Mouse (Mus musculus): ENCODE results near the gene Nrap.
"Not testable (repeated sequence)": the region's sequence is repeated elsewhere in the genome, so short reads cannot be mapped to it uniquely, and the experiment has no call there.

Nrap gene

GRCm38 (mm10) chr19:56389879-56390278, at the start of gene Nrap:
Gene Nrap (minus strand): TSS chr19:56390037.
- no peak for DNase-seq (ENCODE audit: low spot score)

- no peak for DNase-seq (ENCODE audit: low spot score)
Observed at GRCm38 (mm10) chr19:56439072-56439434, 49.2 kb upstream of the Nrap start.

GRCm38 (mm10) chr19:56438357-56439071, 48.7 kb upstream of the Nrap start:
- DNase-seq (ENCODE audit: low spot score): no peak

GRCm38 (mm10) chr19:56436380-56436779, 46.5 kb upstream of the Nrap start:
- no peak for DNase-seq (ENCODE audit: low spot score)

- no peak for DNase-seq (ENCODE audit: low spot score)
Observed at GRCm38 (mm10) chr19:56433581-56433980, 43.7 kb upstream of the Nrap start.

GRCm38 (mm10) chr19:56432706-56433105, 42.9 kb upstream of the Nrap start:
- DNase-seq (ENCODE audit: low spot score): no peak

- no peak for DNase-seq (ENCODE audit: low spot score)
Observed at GRCm38 (mm10) chr19:56430369-56430768, 40.5 kb upstream of the Nrap start.

GRCm38 (mm10) chr19:56425492-56425891, 35.7 kb upstream of the Nrap start:
- no peak for DNase-seq (ENCODE audit: low spot score)

GRCm38 (mm10) chr19:56424606-56425395, 35.0 kb upstream of the Nrap start:
- no peak for DNase-seq (ENCODE audit: low spot score)

- DNase-seq (ENCODE audit: low spot score): no peak
Observed at GRCm38 (mm10) chr19:56423370-56423769, 33.5 kb upstream of the Nrap start.

GRCm38 (mm10) chr19:56422476-56423338, 32.9 kb upstream of the Nrap start:
- peak; percentile 43 for DNase-seq (ENCODE audit: low spot score)

GRCm38 (mm10) chr19:56420345-56420744, 30.5 kb upstream of the Nrap start:
- DNase-seq (ENCODE audit: low spot score): no peak

- no peak for DNase-seq (ENCODE audit: low spot score)
Observed at GRCm38 (mm10) chr19:56419452-56419851, 29.6 kb upstream of the Nrap start.

GRCm38 (mm10) chr19:56418404-56418803, 28.6 kb upstream of the Nrap start:
- no peak for DNase-seq (ENCODE audit: low spot score)

- DNase-seq (ENCODE audit: low spot score): not testable (repeated sequence)
Observed at GRCm38 (mm10) chr19:56409884-56410283, 20.0 kb upstream of the Nrap start.

- no peak for DNase-seq (ENCODE audit: low spot score)
Observed at GRCm38 (mm10) chr19:56406581-56406980, 16.7 kb upstream of the Nrap start.

- DNase-seq (ENCODE audit: low spot score): no peak
Observed at GRCm38 (mm10) chr19:56405824-56406223, 16.0 kb upstream of the Nrap start.

- no peak for DNase-seq (ENCODE audit: low spot score)
Observed at GRCm38 (mm10) chr19:56401864-56402263, 12.0 kb upstream of the Nrap start.

GRCm38 (mm10) chr19:56400200-56400599, 10.4 kb upstream of the Nrap start:
- DNase-seq (ENCODE audit: low spot score): peak; percentile 77

- no peak for DNase-seq (ENCODE audit: low spot score)
Observed at GRCm38 (mm10) chr19:56398528-56398795, 8.6 kb upstream of the Nrap start.

- DNase-seq (ENCODE audit: low spot score): no peak
Observed at GRCm38 (mm10) chr19:56397663-56398527, 8.1 kb upstream of the Nrap start.
